Mouse (Mus musculus): ENCODE results near the gene A430078G23Rik.

GRCm38 (mm10) chr8:3331692-3332091, 21.5 kb upstream of the A430078G23Rik start:
- TF ChIP-seq CTCF (IDR thresholded peaks at IDR 0.05; ENCODE audit: extremely low read depth, insufficient read depth, insufficient read length, insufficient replicate concordance) (no peak), POLR2A (IDR thresholded peaks at IDR 0.05; ENCODE audit: low read depth, low read length) (no peak)
